Mouse (Mus musculus): ENCODE results near the gene Trib2.

DNA sequence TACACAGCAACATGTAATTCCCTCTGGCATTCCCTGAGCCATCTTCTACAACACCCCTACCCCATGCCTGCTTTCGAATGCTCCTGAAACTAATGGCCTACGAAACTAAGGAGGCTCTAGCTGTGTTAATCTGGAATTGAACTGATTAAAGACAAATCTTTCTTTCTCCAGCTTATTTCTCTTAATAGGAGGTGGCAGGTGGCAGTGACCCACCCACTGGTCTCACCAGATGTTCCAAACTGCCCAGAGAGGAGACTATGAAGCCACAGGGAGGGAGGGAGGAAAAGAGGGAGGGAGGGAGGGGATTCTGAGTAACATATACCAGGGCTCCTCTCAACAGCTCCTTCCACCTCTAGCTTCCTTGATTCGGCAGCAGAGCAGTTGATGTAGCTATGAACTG lies 20.8 kb downstream of the Trib2 start:
- no peak for TF ChIP-seq CTCF (IDR thresholded peaks at IDR 0.05; ENCODE audit: control insufficient read depth, insufficient read depth, low read length)
- TF ChIP-seq POLR2A (IDR thresholded peaks at IDR 0.05; ENCODE audit: borderline replicate concordance, control insufficient read depth, low read depth, low read length): no peak
